Mouse (Mus musculus) frontal cortex, postnatal 14 days (tissue): ENCODE data around the gene Fam53a.
A peak's percentile ranks its signal among the peaks of the same experiment; 100 is the strongest.

ENCODE experiments used
- DNase-seq, 2 experiments: peaks; one replicate each; pipeline ENCODE4 v3.0.0; 2022; ENCODE audit warnings: low spot score in 2 of 2

The Fam53a gene

GRCm38 (mm10) chr5:33629301-33629987 is at the start of gene Fam53a, which contains the start of gene Gm9903:
Fam53a (minus strand) TSS chr5:33629635.
Gm9903 (plus strand) TSS chr5:33629925.
- DNase-seq, result peak; percentile 99 to 100

DNA sequence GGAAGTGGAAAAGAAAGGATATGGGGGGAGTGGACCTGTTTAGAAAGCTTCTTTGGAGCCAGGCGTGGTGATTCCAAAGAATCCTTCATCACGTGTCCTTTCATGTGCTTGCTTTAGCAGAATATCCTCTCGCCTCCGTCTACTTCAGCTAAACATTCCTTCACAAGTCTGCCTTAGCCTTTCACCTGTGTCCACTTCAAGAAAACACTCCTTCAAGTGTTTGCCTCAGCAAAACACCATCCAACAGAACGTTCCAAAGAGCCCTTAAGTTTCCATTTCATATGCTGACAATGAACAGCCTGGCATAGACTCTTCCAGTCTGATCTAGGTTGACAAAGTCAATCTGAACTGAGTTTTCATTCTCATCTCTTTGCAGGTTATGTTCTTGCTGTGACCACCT is 48.8 kb upstream of the Fam53a start:
- DNase-seq, result no peak

- peak in 1 of 2 experiments; percentile 39 for DNase-seq
These were observed 46.5 kb upstream of the Fam53a start for GRCm38 (mm10) chr5:33675964-33676363.

GRCm38 (mm10) chr5:33674439-33674838 is 45.0 kb upstream of the Fam53a start:
- DNase-seq, result peak in 1 of 2 experiments; percentile 45

- no peak for DNase-seq
These were observed 42.2 kb upstream of the Fam53a start for GRCm38 (mm10) chr5:33671659-33672058.

DNA sequence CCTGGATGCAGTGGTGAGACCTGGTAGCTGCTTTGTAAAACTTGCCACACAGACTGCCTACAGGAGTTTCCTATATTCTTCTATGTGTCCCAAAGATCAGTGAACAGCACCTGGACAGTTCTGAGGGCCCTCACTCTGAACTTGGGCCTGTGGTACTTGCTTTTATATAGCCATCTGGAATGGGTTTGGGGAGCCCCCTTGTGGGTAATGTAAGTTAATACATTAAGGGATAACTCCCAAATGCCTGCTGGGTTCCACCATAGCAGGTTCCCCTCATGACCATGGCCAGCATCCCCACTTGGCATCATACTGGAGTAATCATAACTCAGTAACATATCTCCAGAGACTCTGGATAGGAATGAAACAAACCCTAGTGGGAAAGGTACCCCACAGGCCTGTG is 38.8 kb upstream of the Fam53a start:
- no peak for DNase-seq

DNA sequence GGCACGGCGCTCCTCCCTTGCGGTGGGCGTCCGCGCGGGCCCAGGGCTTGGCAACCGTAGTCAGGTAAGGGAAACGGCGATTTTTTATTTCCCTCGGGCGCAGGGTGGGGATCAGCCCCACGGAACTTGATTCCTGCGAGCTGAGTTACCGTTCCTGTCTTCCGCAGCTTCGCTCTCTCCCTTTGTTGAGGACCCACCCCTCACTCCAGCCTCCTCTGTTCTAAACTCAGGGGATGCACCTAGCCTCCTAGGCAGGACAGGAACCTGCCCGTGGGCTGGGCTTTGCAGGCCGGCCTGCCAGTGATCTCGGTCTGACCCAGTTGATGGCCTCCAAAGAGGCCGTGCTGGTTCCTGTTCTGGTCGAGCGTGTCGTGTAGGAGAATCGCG is 29.2 kb upstream of the Fam53a start:
- DNase-seq, result no peak

DNA sequence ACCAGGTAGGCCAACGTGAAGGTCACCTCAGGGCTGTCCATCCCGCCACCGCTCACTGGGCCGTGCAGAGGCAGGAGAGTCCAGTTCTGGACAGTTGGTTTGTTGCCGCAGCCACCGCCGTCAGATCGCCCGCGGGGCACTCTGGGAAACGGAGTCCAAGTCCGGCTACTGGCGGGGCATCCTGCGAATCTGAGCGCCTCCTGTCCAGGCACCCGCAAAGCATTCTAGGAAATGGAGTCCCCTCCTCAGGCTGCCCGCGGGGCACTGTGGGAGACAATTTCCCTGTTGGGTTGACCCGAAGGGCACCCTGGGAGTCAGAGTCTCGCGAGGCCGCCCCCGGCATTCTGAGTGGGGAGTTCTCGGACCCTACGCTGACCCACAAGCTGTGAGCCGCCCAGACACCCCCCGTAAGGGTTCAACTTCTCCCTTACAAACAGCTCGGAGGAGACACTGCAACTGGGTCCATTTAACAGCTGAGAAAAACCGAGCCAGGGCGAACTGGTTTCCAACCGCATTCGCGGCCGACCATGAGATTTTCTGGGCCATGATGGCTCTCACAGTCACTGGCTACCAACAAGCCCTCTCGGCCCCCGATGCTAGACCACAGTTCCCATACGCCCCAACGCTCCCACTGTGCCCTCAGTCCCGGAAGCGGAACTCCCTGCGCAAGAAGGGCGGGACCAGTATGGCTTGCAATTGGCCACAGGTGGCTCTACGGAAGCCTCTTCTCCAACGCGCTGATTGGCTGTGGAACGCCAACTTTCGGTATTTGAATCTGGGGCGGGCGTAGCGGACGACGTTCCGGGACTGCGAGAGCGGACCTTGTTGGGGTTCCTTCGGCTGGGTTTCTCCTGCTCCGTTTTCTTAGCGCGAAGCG is 28.6 kb upstream of the Fam53a start, which contains the start of the genes Tacc3 and Tmem129:
TSS of gene Tacc3 (plus strand) at position 342 of the 877 bp plus-strand sequence.
TSS of gene Tmem129 (minus strand) at position 630 of the 877 bp plus-strand sequence.
- peak; percentile 96 to 98 for DNase-seq

GRCm38 (mm10) chr5:33657251-33657786 is 27.9 kb upstream of the Fam53a start:
- DNase-seq, result no peak

DNA sequence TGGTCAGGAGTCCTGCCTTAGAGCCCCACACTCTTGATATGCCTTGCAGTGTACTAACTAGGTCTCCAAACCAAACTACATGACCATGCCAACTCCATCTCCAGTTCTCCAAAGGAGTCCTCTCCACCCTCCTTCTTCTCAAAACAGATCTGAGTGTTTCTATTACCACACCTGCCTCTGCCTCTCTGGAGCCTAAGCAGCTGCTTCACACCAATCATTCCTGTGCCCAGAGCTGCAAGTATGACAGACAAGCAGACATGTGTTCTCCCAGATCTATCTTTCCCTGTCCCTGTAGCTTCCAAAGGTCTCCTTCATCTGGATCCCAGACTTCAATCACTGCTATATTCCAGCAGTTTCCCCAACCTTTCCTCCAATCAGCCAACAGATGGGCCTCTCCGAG is 27.3 kb upstream of the Fam53a start:
- no peak for DNase-seq

DNA sequence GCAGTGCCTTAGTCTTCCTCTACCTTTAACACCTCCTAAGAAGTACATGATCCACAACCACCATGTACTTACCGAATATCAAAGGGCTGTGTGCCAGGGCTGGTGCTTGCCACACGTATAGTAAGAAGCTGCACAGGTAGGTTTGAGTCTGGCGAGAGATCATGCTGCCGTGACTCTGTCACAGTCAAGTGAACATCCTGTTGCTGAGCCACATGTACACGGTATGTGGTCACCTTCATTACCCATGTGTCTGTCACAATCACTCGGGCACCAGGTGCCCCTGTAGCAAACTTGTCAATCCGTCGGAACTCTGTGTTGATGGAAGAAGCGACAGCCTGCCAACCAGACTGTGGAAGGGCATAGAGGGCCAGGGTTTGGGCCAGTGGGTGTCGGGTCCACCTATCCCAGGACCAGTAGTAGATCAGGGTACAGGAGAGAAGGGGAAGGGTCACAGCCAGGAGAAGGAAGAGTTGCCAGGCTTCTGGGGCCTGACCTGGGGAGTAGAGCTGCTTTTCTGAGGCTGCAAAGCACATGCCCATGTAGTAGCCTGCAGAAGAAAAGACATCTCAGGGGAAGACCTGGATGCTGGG is 25.9 kb upstream of the Fam53a start:
- DNase-seq, result no peak

DNA sequence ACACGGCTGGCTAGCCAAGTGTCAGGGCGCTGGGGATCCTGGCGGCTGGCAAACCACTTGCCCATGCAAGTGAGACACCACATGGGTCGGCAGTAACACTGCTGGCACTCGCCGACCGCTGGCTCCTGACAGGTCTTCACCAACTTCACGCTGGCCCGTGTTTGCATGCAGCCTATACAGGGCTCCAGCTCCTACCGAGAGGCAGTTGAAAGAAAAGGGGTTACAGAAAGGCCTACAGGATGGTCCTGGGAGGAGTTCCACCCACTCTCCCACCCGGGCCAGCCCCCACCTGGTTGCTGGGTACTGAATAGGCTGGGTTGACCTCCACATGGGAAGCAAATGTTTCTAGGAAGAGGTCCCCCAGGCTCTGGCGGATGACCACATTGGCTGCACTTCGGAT is 25.0 kb upstream of the Fam53a start:
- no peak for DNase-seq

GRCm38 (mm10) chr5:33652783-33653173 is 23.3 kb upstream of the Fam53a start:
- DNase-seq, result no peak

DNA sequence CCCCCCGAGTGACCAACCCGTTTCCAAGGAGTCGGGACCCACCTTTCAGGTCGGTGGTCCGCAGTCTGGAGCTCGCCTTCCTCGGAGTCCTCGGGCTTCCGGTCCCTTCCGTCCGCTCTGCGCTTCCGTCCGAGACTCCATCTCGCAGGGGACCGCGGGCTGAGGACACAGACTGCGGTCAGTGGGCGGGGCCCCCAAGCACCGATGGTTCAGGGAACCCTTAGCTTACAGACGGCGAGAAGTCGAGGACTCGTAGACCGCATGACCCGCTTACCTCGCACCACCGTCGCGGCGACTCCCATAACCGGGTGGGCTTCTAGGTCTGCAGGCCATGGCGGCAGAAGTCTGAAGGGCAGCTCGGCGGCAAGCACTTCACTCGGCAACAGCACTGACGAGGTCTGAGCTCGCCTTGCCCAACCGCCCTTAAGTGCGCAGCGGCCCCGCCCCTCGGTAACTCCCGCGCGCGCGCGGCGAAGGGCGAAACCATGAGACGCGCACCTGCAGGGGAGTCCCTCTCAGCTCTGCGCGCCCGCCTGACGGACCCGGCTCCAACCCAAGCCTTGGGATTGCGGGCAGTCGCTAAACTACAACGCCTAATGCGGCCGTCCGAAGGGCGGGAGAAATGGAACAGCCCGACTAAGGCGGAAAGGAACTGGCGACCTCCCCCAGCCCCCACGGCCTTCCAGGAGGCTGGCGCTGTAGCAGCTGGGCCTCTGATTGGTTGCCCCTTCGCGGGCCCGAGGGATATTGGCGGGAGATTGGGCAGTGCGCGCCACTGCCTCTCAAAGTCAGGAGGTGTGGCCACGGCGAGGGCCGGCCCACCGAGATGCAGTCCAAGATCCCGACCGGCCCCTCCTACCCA is 22.7 kb upstream of the Fam53a start, which contains the start of gene Slbp:
TSS of gene Slbp (minus strand) at position 654 of the 862 bp plus-strand sequence.
- DNase-seq, result peak; percentile 93

- no peak for DNase-seq
These were observed 22.1 kb upstream of the Fam53a start for GRCm38 (mm10) chr5:33651541-33651920.

DNA sequence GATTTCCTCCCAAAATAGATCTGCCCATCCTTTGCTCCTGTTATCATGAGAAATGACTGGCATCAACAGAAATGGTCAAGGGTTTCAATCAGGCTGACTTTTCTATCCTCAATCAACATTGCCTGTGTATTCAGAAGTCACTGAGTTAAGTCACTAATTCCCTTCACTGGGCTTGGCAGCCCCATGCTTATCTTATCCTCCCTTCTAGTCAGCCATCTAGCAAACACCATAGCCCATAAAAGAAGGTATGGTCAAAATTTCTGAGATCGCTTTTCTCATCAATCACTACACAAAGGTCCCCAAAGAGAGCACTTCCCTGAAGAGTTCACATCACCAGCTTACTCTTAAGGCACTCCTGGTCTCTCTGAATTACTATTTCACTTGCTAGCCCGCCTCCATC is 21.6 kb upstream of the Fam53a start:
- no peak for DNase-seq

DNA sequence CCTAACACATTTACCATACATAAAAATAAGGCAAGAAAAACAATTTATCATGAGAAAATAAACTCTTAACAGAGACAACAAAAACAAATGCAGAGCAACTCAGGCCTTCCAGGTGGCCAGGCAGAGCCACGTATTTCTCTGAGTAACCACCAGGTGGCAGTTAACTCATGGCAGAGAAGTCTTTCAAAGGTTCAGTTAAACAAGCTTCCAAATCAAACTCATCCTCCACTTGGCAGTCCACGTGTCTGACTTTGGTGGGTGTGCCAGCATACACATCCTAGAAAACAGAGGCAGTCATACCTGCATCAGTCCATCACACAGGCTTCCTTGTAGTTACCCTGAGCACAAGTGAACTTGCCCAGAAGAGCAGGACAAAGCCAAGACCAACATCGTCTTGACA is 11.2 kb upstream of the Fam53a start:
- peak in 1 of 2 experiments; percentile 46 for DNase-seq

DNA sequence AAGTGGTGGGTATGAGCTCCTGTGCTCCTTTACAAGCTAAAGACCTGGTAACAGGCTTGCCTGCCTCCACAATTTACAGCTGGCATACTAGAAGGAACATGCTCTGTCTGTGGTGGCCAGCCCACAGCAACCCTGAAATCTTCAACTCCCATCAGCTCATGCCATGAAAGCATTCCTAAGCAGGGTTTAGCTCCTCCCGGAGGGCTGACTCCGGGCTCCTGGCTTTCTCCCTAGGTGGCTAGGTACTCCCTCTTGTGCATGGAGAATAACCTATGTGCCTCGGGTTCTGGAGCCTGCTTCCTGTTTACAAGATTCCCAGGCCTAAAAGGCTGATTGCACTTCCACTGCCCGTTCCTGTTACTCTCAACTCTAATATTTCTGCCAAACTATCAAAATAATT is 9.4 kb upstream of the Fam53a start:
- no peak for DNase-seq

DNA sequence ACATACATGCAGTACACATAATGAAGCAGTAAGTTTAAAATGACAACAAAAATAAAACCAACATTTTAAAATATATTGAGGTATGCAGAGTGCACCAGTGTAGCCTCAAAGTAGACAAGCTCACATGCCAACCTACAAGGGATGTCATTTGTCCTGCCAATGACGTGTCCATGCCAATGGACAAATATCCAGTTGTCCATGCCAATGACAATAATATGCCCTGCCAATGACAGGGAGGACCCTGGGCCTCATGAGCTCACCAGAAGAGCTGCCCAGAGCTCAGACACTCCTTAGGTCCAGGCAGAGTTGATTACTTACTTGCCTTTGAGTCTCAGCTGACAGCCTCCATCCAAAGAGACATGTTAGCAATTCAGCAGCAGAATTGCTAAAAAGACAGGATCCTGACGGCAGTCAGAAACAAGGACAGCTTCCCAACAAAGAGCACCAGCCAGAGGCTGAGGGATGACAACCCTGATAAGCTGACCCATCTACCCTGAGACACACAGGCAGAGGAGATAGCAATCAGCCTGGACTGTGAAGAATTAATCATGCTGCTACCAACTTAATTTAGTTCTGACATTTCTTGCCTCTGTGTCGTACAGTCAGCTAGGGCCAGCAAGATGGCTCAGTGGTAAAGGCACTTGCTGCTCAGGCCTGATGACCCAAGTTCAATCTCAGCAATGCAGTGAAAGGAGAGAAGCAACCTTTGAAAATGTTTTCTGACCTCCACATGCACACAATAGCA is 8.3 kb upstream of the Fam53a start:
- no peak for DNase-seq

DNA sequence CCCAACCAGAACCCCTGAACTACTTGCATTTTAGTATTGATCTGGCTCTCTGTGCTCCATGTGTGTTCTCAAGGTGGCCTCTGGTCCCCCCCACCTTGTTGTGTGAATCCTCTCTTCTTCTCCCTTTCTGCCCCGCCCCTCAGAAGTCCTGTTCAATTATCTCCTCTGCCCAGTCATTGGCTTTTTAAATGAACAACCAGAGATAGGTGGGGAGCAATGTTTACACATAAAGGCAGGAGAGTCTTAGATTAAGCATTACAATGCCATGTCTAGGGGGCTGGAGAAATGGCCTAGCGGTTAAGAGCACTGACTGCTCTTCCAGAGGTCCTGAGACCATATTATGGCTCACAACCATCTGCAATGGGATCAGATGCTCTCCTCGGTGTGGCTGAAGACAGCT is 5.9 kb upstream of the Fam53a start:
- no peak for DNase-seq
